Mouse (Mus musculus) layer of hippocampus, adult 18-20 months (tissue): ENCODE results near the gene Aldh3a2. TPM values are rescaled to one million over a fixed set of nuclear protein-coding genes. Genes with fewer than 3 reads are reported as not detected.
"Not testable (repeated sequence)": the region's sequence is repeated elsewhere in the genome, so short reads cannot be mapped to it uniquely, and the experiment has no call there.

ENCODE experiments used
- DNase-seq, 2 experiments: peaks; one replicate each; pipeline ENCODE4 v3.0.0; 2022; ENCODE audit warnings: low spot score in 2 of 2
- total RNA-seq, 2 experiments: library from RNA; stranded (reverse); gene quantifications; 2 replicates each; pipeline ENCODE4 v1.2.3; 2021

Aldh3a2 gene
- total RNA-seq, 2 experiments from 2014 or later: 59.0 to 59.3 TPM

- peak; percentile 23 to 24 for DNase-seq
Observed at GRCm38 (mm10) chr11:61220156-61220881, 46.9 kb downstream of the Aldh3a2 start.

- DNase-seq: no peak
Observed at GRCm38 (mm10) chr11:61215936-61216335, 51.3 kb downstream of the Aldh3a2 start.

GRCm38 (mm10) chr11:61212102-61212501 lies 55.2 kb downstream of the Aldh3a2 start:
- DNase-seq: no peak

- DNase-seq: no peak
Observed at GRCm38 (mm10) chr11:61208316-61208715, 58.9 kb downstream of the Aldh3a2 start.

- no peak for DNase-seq
Observed at GRCm38 (mm10) chr11:61207487-61208246, 59.6 kb downstream of the Aldh3a2 start, which contains the start of gene Aldh3a1. Gene Aldh3a1, plus strand, starts transcription at chr11:61207537.

GRCm38 (mm10) chr11:61206136-61206535 lies 61.1 kb downstream of the Aldh3a2 start:
- no peak for DNase-seq

GRCm38 (mm10) chr11:61205167-61205950 lies 61.9 kb downstream of the Aldh3a2 start:
- DNase-seq: peak; percentile 44 to 76

GRCm38 (mm10) chr11:61202810-61203209 lies 64.5 kb downstream of the Aldh3a2 start:
- DNase-seq: no peak

GRCm38 (mm10) chr11:61202186-61202585 lies 65.1 kb downstream of the Aldh3a2 start:
- DNase-seq: no peak

GRCm38 (mm10) chr11:61199620-61200362 lies 67.5 kb downstream of the Aldh3a2 start:
- DNase-seq: no peak

GRCm38 (mm10) chr11:61197935-61198334 lies 69.3 kb downstream of the Aldh3a2 start:
- no peak for DNase-seq

GRCm38 (mm10) chr11:61196616-61197353 lies 70.5 kb downstream of the Aldh3a2 start:
- no peak for DNase-seq

GRCm38 (mm10) chr11:61193392-61193791 lies 73.9 kb downstream of the Aldh3a2 start:
- DNase-seq: peak; percentile 50 to 88

GRCm38 (mm10) chr11:61192779-61193178 lies 74.5 kb downstream of the Aldh3a2 start:
- DNase-seq: no peak

- not testable (repeated sequence) for DNase-seq
Observed at GRCm38 (mm10) chr11:61192123-61192522, 75.1 kb downstream of the Aldh3a2 start.

GRCm38 (mm10) chr11:61190776-61191175 lies 76.5 kb downstream of the Aldh3a2 start:
- DNase-seq: no peak

GRCm38 (mm10) chr11:61183820-61184219 lies 83.4 kb downstream of the Aldh3a2 start:
- no peak for DNase-seq

- DNase-seq: no peak
Observed at GRCm38 (mm10) chr11:61181624-61182023, 85.6 kb downstream of the Aldh3a2 start.

- peak; percentile 25 to 66 for DNase-seq
Observed at GRCm38 (mm10) chr11:61180361-61180760, 86.9 kb downstream of the Aldh3a2 start.

GRCm38 (mm10) chr11:61176321-61176720 lies 90.9 kb downstream of the Aldh3a2 start:
- no peak for DNase-seq
